Mouse (Mus musculus) bone marrow macrophage, adult 2 months (primary cell): Measurements from ENCODE around the gene Ankrd26.

ENCODE experiments used
- CTCF ChIP-seq: IDR thresholded peaks from 2 replicates; pipeline ENCODE4 v1.5.1; 2012; ENCODE audit warnings: low read depth, mild to moderate bottlenecking, low read length, moderate library complexity
- POLR2A ChIP-seq: IDR thresholded peaks from 2 replicates; pipeline ENCODE4 v1.6.1; 2012; ENCODE audit warnings: mild to moderate bottlenecking, low read depth, low read length, borderline replicate concordance

- TF ChIP-seq CTCF = no peak
- TF ChIP-seq POLR2A = no peak
These were observed 33.6 kb upstream of the Ankrd26 start for GRCm38 (mm10) chr6:118595681-118596055.
